Mouse (Mus musculus) CD4-positive, CD25-positive, alpha-beta regulatory T cell, adult 4 months (primary cell): Measurements from ENCODE around the gene Fkbp4. TPM values are rescaled to one million over a fixed set of nuclear protein-coding genes. Genes with fewer than 3 reads are reported as not detected.

Experiments
- ATAC-seq: one replicate; pipeline ENCODE4 v1.8.0; 2017
- polyA plus RNA-seq, 2 experiments: library from polyadenylated mRNA; unstranded; fragments of 100-300 nt; shearing (Covaris generic); gene quantifications; one replicate each; pipeline ENCODE4 v1.2.1; 2017

Fkbp4 gene
- polyA plus RNA-seq, 2 experiments from 2014 or later = 70.3 to 74.6 TPM

DNA sequence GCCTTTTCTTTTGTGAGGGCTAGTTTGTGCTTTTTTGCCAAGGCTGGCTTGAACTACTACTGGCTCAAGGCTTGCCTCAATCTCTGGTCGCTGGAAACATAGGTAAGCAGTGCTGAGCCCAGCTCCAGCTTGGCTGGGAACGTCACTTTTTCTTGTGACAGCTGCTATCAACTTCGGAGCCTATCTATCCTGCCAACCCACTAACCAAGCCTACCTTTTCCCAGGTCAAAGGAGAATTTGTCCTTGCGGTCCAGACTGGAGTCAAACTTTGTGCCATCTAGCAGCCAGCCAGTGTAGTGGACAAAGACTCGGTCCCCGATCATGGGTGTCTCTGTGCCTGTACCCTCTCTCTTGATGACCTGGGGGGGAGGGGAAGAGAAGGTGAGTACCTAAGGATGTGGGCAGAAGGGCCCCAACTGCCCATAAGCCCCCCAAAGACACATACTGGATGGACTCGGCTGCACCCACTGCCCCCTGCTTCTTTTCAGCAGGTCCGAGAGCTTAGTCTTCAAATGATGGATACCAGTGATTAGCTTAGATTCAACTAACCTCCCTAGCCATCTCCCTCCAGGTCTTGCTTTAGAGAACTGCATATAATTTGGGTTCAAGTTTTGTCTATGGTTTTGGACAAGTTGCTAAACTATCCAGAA is 2.0 kb downstream of the Fkbp4 start:
- ATAC-seq = no peak

DNA sequence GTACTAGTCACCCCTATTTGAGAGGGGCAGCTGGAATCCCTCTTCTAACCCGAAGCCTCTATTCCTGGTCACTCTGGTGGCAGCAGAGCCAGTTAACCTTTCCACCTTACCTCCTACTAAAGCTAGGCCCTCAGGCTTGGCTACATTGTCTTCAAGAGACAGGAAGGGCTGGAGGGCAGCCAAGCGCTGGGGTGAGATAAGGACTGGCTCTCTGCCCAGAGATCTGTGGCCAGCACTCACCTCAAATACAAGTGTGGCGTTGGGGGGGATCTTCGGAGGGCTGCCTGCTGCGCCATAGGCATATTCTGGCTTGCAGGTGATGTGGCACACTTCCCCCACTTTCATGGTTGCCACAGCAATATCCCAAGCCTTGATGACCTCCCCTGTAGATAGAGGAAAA is 3.0 kb downstream of the Fkbp4 start:
- no peak for ATAC-seq

DNA sequence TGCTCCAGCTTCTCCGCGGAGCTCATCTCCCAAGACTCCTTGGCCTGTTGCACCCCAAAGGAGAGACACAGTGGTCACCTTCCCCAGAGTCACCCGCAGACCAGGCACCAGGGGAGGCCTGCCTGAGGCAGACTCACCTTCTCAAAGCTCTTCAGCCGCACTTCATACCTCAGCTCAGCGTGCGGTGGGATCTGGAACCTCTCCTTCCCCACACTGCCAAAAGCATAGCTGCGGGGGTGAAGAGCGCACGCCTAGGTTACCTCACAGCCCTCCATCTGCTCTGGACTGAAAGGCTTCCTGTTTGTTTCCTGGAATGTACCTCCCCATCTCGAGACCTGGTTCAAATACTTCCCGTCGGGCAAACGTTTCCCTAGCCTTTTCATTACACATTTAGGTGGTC is 4.9 kb downstream of the Fkbp4 start:
- no peak for ATAC-seq

DNA sequence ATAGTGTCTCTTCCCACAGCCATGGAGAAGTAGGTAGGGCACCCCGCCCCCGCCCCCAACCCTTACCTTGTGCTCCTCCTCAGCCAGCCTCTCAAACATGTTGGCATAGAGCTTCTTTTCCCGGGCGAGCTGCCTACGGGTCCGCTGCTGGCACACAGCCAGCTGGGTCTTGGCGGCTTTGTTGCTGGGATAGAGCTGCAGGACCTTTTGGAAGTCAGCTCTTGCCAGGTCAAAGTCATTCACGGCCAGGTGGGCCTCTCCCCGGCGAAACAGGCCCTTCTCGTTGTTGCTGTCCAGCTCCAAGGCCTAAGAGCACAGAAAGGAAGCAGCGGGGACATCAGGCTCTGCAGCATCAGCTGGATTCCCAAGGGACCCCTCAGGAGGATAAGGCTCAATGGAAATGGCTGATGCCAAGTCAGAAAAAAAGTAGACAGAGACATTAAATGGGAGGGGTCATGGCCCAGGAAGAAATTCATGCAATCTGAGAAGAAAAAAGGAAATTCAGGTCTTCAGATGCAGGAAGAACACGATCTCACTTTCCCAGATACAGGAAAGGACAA is 6.0 kb downstream of the Fkbp4 start:
- no peak for ATAC-seq

DNA sequence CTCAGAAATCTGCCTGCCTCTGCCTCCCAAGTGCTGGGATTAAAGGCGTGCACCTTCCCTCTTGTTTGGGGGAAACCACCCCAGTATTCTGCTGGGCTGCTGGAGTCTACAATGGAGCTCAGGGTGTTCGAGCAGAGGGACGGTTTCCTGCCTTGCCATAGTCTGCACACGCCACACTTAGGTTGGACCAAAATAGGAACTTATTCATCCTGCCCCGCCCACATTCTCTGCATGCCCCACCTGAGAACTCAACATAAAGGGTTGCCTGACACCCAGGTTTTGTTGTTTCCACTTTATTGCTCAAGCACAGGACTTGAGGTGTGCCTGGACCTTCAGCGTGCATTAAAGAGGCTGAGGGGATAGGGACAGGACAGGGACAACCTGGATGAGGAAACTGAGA is 8.7 kb downstream of the Fkbp4 start:
- no peak for ATAC-seq

DNA sequence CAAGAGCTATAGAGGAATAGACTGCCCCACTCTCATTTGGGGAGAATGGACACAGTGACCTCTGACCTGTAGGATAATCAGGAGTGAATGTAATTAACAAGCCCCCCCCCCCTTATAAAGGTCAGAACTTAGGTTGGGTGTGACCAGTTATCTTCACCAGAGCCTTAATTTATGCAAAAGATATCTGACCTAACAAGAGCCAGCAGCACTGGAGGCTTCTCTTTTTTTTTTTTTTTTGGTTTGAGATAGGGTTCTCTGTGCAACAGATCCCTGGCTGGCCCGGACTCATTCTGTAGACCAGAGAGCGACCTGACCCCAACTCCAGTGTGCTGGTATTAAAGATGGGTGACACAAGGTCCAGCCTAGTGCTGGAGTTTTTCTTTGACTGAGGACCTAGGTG is 9.2 kb downstream of the Fkbp4 start:
- no peak for ATAC-seq

DNA sequence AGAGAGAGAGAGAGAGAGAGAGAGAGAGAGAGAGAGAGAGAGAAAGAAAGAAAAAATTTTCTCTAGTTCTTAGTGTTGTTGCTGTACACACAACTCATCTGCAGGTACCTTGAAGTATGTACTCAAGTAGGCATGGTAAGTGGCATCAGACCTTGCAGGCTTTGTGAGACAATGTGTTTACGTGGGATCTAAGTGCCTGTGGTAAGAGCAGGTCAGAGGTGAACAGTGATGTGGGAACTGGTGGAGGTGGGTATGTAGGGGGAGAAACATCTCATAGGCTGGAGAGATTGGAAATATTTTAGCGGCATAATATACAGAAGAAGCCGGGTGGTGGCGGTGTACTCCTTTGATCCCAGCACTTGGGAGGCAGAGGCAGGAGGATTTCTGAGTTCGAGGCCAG is 10.9 kb downstream of the Fkbp4 start:
- no peak for ATAC-seq

DNA sequence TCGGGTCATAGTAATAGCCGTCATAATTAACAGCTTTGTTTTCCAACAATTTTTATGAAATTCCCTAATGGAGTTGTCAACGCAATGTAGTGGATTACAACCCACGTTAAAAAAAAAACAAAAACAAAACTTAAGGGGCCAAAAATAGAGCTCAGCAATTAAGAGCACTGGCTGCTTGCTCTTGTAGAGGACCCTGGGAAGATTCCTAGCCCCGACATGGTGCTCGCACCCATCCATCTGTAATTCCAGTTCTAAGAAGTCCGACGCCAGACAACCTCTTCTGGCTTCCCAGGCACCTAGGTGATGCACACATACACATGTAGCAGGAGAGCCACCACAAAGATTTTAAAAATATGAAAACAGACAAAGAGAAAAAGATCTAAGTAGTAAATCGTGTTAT is 13.4 kb downstream of the Fkbp4 start:
- ATAC-seq = peak; percentile 2

DNA sequence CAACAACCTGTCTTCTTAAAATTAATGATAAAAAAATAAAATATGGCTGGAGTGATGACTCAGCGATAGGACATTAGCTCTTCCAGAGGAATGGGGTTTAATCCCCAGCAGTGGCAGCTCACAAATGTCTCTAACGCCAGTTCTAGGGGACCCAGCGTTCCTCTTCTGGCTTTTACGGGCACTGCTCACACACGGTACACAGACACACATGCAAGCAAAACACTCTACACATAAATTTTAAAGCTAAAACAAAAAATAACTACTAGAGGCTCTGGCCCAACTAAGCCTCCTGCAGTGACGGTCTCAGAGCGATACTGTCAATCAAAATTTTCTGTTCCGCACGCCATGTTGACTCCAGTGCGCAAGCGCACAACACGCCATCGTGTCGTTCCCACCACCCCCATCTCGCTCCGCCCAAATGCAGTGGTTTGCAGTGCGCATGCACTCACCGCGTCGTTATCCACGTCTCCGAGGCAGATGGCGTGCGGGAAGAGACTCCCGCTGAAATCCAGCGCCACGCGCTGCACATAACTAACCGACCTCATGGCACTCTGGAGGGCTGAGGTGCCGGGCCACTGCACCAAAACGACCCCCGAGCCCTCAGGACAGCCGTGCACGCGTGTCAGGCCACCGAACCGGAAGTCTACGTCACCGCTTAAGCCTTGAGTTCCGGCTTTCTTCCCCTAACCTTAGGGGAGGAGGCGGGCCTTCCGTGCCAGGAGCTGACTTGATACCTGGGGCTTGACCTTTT is 14.0 kb downstream of the Fkbp4 start, which contains the start of gene Itfg2:
Itfg2 (minus strand) TSS at position 663 of the 751 bp plus-strand sequence.
- peak; percentile 93 for ATAC-seq

DNA sequence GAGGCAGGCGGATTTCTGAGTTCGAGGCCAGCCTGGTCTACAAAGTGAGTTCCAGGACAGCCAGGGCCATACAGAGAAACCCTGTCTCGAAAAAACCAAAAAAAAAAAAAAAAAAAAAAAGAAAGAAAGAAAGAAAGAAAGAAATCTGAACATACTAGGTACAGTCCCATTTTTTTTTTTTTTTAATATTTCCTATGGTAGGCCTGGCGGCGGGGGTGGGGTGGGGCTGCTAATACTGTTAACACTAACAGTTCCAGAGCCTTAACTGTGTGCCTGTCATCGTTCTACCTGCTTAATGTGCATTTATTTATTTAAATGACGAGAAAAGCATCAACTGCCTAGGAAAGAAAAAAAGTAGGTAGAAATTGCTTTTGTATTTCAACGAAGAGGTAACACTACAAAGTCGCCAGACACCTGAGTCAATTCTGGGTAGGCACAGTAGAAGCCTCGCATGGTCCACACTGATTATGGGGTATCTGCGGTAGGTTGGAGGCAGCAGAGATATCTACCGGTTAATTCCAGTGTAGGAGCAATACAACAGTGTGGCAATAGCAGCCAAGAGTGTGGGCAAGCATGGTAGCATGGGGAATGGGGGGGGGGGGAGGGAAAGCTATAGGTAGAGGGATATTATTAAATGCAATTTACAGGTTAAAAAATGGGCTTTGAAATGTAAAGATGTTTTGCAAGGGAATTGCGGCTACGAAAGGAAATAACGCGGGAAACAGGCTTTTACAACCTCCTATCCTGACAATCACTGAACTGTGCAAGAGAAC is 14.8 kb downstream of the Fkbp4 start:
- ATAC-seq = no peak

DNA sequence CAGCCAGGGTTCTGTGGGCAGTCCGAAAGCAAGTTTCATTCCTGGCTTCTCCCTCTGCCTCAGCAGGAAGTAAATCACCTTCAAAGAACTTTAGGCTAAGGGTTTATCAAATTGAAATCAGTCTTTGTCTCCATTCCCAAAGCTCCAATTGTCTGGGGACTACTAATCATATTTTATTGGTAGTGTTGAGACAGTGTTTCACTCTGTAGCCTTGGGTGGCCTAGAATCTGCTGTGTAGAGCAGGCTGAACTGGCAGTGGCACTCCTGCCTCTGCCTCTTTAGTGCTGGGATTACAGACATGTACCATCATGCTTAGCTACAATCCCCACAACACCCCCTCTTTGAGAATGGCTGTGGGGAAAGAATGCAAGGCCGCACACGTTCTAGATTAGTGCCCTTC is 17.0 kb downstream of the Fkbp4 start:
- no peak for ATAC-seq

DNA sequence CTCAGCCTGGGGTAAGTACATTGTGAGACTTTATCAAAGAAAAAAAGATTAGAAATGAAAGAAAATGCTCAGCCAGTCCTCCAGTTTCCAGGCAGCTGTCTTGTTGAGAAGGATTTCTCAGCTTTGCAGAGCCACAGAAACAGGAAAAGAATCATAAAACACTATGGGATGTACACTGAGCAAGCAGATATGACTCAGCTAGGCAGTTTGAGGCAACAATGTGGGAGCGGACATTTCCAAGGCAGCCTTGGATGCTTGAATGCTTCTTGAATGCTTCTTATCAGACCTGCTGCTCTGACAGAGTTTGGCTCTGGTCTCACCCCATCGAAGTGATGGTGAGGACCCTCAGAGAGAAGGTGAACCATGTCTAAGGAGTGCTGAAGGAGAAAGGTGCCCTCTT is 17.4 kb downstream of the Fkbp4 start:
- no peak for ATAC-seq

DNA sequence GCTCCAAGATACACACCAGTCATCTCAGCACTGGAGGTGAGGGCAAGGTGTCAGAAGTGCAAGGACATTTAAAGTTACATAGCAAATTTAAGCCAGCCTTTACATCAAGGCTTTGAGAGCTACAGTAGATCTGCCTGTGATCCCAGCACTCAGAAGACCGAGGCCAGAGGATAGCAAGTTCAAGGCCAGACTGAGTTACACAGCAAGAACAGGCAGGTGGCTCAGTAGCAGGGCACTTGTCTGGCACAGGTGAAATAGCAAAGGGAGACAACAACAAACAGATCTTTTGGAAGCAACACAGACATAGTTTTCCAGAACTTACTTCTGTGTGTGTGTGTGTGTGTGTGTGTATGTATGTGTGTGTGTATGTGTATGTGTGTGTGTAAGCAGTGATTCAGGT is 20.4 kb downstream of the Fkbp4 start:
- ATAC-seq = no peak

DNA sequence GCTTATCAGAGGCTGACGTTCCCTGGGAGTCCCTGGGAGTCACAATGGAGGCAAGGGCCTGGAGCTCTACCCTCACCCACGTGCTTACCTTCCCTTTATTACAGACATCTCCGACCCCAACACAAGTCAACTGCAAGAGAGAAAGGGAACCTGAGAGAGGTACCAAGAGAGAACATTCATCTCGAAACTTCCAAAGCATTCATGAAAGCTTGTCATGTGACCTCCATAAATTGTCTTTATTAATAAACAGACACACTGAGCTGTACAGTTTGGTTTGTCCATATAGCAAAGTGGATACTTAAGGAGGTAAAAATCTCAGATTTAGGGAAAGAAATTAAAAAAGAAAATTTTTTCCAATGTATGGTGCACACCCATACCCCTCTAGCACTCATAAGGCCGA is 22.3 kb downstream of the Fkbp4 start:
- no peak for ATAC-seq

DNA sequence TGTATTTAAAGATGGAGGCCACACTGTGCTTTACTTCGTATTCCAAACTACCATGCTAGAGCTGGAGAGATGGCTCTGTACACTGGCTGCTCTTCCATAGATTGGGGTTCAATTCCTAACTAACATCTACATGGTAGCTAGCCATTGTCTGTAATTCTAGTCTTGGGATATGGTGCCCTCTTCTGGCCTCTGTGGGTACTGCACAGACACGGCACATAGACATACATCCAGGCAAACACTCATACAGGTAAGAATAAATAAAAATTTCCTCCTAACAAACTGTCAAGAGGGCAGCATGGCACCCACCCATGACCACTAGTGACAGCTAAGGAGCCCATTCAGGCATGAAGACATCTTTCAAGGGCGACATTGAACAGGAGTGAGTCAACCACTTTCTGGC is 27.4 kb downstream of the Fkbp4 start:
- ATAC-seq = peak; percentile 86

DNA sequence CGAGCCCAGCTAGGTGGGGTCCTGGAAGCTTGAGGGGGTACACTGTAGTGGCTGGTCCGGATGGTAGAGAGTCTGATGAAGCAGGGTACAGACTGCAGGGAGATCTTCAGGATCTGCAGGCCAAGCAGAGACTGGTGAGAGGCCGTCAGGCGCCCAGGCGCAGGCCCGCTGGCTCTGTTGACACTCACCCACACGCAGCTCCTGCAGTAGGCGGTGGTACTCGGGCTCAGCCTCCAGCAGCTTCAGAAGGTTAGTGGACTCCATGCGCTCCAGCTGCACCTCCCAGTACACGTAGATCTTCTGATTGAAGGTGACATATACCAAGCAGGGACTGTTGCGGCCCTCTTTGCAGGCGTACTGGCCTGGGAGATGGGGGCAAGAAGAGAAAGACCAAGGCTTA is 28.2 kb downstream of the Fkbp4 start:
- no peak for ATAC-seq

DNA sequence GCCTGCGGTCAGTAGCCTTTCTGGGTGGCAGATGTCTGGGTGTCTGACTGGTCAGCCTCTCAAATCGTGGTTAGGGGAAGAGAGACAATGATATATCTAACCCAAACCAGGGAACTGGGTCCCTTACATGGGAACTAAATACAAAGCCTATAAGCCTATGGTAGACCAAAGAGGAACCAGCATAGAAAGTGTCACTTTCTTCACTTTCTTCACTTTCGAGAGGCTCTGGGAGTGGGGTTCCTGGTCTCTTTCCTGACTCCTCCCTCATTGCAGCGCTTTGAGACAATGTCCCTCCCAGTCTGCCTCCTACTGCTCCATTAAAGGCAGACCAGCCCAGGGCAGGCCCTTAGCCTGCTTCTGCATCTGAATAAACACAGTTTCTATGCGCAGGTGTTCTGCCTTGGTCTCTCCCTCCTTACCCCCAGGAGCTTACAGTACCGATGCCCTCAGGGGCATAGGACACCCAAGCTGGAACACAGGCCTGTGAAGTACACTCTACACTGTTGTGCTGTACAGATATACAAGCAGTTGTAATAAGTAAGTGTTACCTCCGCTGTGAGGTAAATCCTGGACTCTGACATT is 29.8 kb downstream of the Fkbp4 start:
- no peak for ATAC-seq

DNA sequence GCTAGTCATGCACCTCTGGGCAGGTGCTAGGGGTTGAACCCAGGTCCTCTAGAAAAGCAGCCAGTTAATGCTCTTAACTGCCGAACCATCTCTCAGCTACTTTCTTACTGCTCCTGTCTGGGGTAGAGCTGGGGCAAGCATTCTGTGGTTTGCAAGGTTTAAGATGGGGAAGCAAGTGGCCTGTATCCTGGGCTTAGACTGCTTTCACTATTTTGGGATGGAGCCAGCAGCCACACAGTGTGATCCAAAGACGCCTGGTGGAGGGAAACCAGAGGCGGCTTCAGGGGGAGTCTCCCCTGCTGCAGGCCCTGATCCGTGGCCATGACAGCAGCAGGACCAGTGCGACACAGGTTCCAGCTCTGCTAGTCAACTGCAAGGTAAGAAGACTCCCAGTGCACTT is 33.8 kb downstream of the Fkbp4 start:
- ATAC-seq = no peak

DNA sequence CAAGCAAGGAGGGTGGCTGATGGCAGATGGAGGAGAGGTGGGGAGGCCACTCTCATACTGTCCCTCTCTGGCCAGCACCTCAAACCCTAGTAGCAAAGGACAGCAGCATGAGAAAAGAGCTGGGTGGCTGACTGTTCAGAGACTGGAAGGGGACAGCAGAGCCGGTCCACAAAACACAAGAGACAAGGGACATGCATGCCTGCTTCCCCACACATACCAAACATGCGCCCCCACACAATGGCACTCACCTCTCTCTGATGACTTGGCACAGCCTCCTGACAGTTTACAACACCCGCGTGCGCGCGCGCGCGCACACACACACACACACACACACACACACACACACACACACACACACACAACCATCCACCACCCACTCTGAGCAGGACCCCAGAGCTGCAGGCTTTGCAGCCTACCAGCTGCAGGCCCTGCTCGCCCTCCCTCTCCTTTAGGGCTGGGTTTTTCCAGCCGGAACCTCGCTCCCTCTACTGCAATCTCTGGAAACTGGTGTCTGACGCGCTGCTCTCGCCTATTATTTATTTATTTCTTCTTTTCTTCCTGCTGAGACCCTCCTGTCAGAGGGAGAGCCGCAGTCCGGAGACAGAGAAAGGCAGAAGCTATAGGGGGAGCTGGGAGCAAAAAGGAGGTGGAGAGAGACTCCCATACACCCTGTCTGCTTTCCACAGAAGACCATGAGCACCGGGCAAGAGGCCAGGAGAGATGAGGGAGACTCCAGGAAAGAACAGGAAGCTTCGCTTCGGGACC is 38.9 kb downstream of the Fkbp4 start:
- ATAC-seq = no peak

DNA sequence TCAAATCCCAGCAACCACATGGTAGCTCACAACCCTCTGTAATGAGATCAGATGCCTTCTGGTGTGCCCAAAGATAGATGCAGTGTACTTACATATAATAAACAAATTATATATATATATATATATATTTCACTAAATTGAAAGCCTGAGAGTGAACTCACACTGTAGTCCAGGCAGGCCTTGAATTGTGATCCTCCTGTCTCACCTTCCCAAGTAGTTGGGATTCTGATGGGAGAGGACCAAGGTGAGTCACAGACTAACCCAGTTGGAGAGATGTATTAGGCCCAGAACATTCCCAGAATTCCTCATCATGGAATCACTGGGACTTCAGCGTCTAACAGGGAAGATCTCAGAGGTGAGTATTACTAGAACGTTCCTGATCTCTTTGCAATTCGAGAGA is 39.5 kb downstream of the Fkbp4 start, which contains the start of gene Nrip2:
Nrip2 (plus strand) TSS at position 301 of the 400 bp plus-strand sequence.
- no peak for ATAC-seq

DNA sequence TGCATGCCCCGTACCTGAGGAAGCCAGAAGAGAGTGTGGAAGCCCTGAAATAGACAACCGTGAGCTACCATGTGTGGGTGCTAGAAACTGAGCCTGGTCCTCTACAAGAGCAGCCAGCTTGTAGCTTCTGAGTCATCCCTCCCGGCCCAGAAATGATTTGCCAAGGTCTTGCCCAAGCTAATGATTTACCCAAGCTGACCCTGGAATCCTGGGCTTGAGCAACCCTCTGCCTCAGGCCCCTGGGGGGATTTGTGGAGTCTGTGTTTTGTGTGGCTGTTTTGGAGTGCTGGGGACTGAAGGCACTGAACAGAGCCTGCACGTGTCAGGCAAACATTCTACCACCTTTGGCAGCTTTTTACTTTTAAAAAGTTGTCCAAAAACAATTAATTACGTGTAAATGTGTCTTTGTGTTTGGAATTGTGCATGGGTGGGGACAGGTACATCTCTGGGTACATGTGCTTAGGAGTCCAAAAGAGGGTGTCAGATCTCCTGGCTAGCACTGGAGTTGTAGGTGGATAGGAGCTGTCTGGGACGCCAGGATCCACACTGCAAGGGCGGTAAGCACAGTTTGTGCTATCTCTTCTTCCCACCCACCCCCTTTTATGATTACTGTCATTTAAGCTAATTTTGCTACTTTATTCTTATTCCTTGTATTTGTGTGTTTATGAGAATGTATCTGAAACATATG is 40.8 kb downstream of the Fkbp4 start:
- ATAC-seq = no peak

DNA sequence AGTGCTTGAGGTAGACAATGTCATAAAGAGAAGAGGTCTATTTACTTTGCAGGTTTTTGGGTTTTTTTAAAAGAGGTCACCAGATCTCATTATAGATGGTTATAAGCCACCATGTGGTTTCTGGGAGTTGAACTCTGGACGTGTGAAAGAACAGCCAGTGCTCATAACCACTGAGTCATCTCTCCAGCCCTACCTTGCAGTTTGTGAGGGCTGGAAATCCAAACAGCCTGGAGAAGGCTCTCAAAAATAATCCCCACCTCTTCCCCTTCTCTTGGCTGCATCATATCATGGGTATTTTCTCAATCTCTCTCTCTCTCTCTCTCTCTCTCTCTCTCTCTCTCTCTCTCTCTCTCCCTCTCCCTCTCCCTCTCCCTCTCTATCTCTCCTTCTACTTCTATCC is 47.8 kb downstream of the Fkbp4 start:
- ATAC-seq = no peak
